ENCODE assay signal across 16 mouse cellular contexts in the genomic region with DNA sequence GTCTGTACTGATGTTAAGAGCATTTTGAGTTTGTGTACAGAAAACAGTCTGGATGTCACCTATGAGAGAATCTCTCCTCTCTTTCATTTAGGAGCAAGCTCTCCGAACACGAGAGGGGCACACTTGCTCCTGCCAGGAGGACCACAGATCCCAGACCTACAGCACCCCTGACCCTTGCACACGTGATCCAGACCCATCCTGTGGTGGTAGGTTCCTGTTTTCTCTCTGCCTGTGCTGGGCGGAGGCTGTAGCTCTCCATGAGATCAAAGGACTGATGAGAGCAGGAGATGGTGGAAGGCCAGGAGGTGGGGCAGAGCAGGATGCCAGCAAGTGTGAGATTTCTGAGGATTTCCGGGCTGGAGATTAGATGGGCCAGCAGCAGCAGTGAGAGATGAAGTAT. TPM values are rescaled to one million over a fixed set of nuclear protein-coding genes. Genes with fewer than 3 reads are reported as not detected.
"Had no signal": no experiment of that assay in that cellular context is flagged by ENCODE, and none has a peak within 500 bp of the region (broad histone marks: within the 10 kb centered on the region; RNA-seq: fewer than 3 reads in every experiment).

No protein-coding gene starts in this region.

- H3K9me3 ChIP-seq: limb, embryonic 10.5 days; liver, embryonic 15.5 days; midbrain, embryonic 13.5 days; neural tube, embryonic 15.5 days had no signal

- H3K4me3 ChIP-seq: left cerebral cortex, adult 2 months; limb, embryonic 10.5 days; liver, embryonic 15.5 days; midbrain, embryonic 13.5 days; neural tube, embryonic 15.5 days had no signal

- H3K9ac ChIP-seq: liver, embryonic 15.5 days; midbrain, embryonic 13.5 days; neural tube, embryonic 15.5 days had no signal

- DNase-seq: kidney, adult 11 months; kidney, postnatal 14 days; lung, adult 2 months; lung, postnatal 4 days; right cerebral cortex, adult 18-20 months; right cerebral cortex, postnatal 25 days had no signal

- H3K27me3 ChIP-seq: liver, embryonic 15.5 days had no signal

- ATAC-seq: lung, postnatal 0 days; midbrain, embryonic 13.5 days had no signal

- H3K27ac ChIP-seq: left cerebral cortex, adult 2 months; limb, embryonic 10.5 days; liver, embryonic 15.5 days; midbrain, embryonic 13.5 days; neural tube, embryonic 15.5 days had no signal

- H3K36me3 ChIP-seq: limb, embryonic 10.5 days; liver, embryonic 15.5 days; midbrain, embryonic 13.5 days; neural tube, embryonic 15.5 days had no signal

- H3K4me2 ChIP-seq: liver, embryonic 11.5 days; liver, embryonic 15.5 days; midbrain, embryonic 13.5 days; neural tube, embryonic 15.5 days had no signal

- H3K4me1 ChIP-seq: liver, embryonic 15.5 days; midbrain, embryonic 13.5 days; neural tube, embryonic 15.5 days had no signal

RNA-seq across cellular contexts. Expression of a gene that starts 12.7 kb away (rescaled TPM):
- total RNA-seq: layer of hippocampus, postnatal 25 days; left cerebral cortex, adult 2 months; left cerebral cortex, postnatal 14 days had no signal
- polyA plus RNA-seq: liver, embryonic 11.5 days; liver, embryonic 15.5 days; lung, postnatal 0 days; small intestine, adult 2 months had no signal
